Mouse (Mus musculus) midbrain, embryonic 15.5 days (tissue): Measurements from ENCODE around the gene Il1rapl2. TPM values are rescaled to one million over a fixed set of nuclear protein-coding genes. Genes with fewer than 3 reads are reported as not detected.

Experiments
- ATAC-seq: fragments of 200-750 bp; cut with Nextera tagmentation; replicated peaks from 2 replicates; pipeline ENCODE4 v1.8.0; 2017; ENCODE audit warnings: moderate TSS enrichment
- H3K27ac ChIP-seq: fragments of 300-500 bp; sonication (generic); 2 replicates; pipeline ENCODE4 v1.5.1; 2015; ENCODE audit warnings: mild to moderate bottlenecking, inconsistent platforms
- H3K27me3 ChIP-seq: fragments of 300-500 bp; sonication (generic); replicated peaks from 2 replicates; pipeline ENCODE4 v1.6.1; 2015; ENCODE audit warnings: inconsistent platforms
- H3K36me3 ChIP-seq: fragments of 300-500 bp; sonication (generic); replicated peaks from 2 replicates; pipeline ENCODE4 v1.6.1; 2015; ENCODE audit warnings: inconsistent platforms
- H3K4me1 ChIP-seq: fragments of 300-500 bp; sonication (generic); 2 replicates; pipeline ENCODE4 v1.6.1; 2015; ENCODE audit warnings: inconsistent platforms
- H3K4me2 ChIP-seq: fragments of 300-500 bp; sonication (generic); 2 replicates; pipeline ENCODE4 v1.6.1; 2015; ENCODE audit warnings: inconsistent platforms, mild to moderate bottlenecking, moderate library complexity
- H3K4me3 ChIP-seq: fragments of 300-500 bp; sonication (generic); 2 replicates; pipeline ENCODE4 v1.5.1; 2015; ENCODE audit warnings: mild to moderate bottlenecking, inconsistent platforms
- H3K9ac ChIP-seq: fragments of 300-500 bp; sonication (generic); 2 replicates; pipeline ENCODE4 v1.6.1; 2015; ENCODE audit warnings: mild to moderate bottlenecking, inconsistent platforms
- H3K9me3 ChIP-seq: fragments of 300-500 bp; sonication (generic); 2 replicates; pipeline ENCODE4 v1.6.1; 2016; ENCODE audit warnings: inconsistent platforms
- WGBS: fragments of 180-500 bp; shearing (Covaris S2); methylation state at CpG from one replicate; pipeline ENCODE4 v1.1.7; 2015; ENCODE audit warnings: mixed read lengths; 5-methylcytosine and 5-hydroxymethylcytosine counted together
- polyA plus RNA-seq: library from polyadenylated mRNA; unstranded; fragments of >200 nt; fragmentation: Nextera tagmentation; extraction: Ambion mirVana; gene quantifications from 2 replicates; pipeline ENCODE4 v1.2.1, GENCODE M21; 2015

Il1rapl2 gene
- polyA plus RNA-seq, 1 experiment from 2014 or later: 5.5 TPM

- H3K4me3 ChIP-seq: no peak overlapping the region
- no peak overlapping the region for H3K9ac ChIP-seq
- no peaks in the 10 kb centered on the region for H3K36me3 ChIP-seq
- no peaks in the 10 kb centered on the region for H3K4me1 ChIP-seq
- WGBS: 72% methylated on average over 2 of the region's 2 CpGs
- ATAC-seq: no peak
- no peaks in the 10 kb centered on the region for H3K27me3 ChIP-seq
- no peak overlapping the region for H3K27ac ChIP-seq
- no peaks in the 10 kb centered on the region for H3K9me3 ChIP-seq
- no peak overlapping the region for H3K4me2 ChIP-seq
Observed at GRCm38 (mm10) chrX:138433794-138434193, 863.4 kb downstream of the Il1rapl2 start.

- Histone ChIP-seq H3K27me3 (no peaks in the 10 kb centered on the region), H3K4me3 (no peak overlapping the region), H3K9me3 (no peaks in the 10 kb centered on the region), H3K4me2 (no peak overlapping the region), H3K9ac (no peak overlapping the region), H3K4me1 (no peaks in the 10 kb centered on the region), H3K27ac (no peak overlapping the region), H3K36me3 (no peaks in the 10 kb centered on the region)
- WGBS: 72% methylated on average over 3 of the region's 3 CpGs
- no peak for ATAC-seq
Observed at GRCm38 (mm10) chrX:138437939-138438338, 867.5 kb downstream of the Il1rapl2 start.

GRCm38 (mm10) chrX:138449856-138450255 lies 879.4 kb downstream of the Il1rapl2 start:
- H3K9me3 ChIP-seq: no peaks in the 10 kb centered on the region
- no peaks in the 10 kb centered on the region for H3K36me3 ChIP-seq
- ATAC-seq: no peak
- WGBS: 65% methylated on average over 2 of the region's 2 CpGs
- H3K27ac ChIP-seq: no peak overlapping the region
- H3K4me2 ChIP-seq: no peak overlapping the region
- H3K27me3 ChIP-seq: no peaks in the 10 kb centered on the region
- H3K4me3 ChIP-seq: no peak overlapping the region
- H3K9ac ChIP-seq: no peak overlapping the region
- no peaks in the 10 kb centered on the region for H3K4me1 ChIP-seq

- H3K27ac ChIP-seq: no peak overlapping the region
- no peak overlapping the region for H3K4me3 ChIP-seq
- H3K27me3 ChIP-seq: no peaks in the 10 kb centered on the region
- no peak overlapping the region for H3K4me2 ChIP-seq
- H3K4me1 ChIP-seq: no peaks in the 10 kb centered on the region
- H3K36me3 ChIP-seq: no peaks in the 10 kb centered on the region
- ATAC-seq: no peak
- H3K9me3 ChIP-seq: no peaks in the 10 kb centered on the region
- no peak overlapping the region for H3K9ac ChIP-seq
- 84% methylated on average over 3 of the region's 3 CpGs for WGBS
Observed at GRCm38 (mm10) chrX:138478488-138478887, 908.1 kb downstream of the Il1rapl2 start.

- H3K9me3 ChIP-seq: no peaks in the 10 kb centered on the region
- no peak overlapping the region for H3K27ac ChIP-seq
- 92% methylated on average over 1 of the region's 1 CpGs for WGBS
- no peaks in the 10 kb centered on the region for H3K27me3 ChIP-seq
- H3K9ac ChIP-seq: no peak overlapping the region
- H3K4me2 ChIP-seq: no peak overlapping the region
- ATAC-seq: no peak
- no peaks in the 10 kb centered on the region for H3K4me1 ChIP-seq
- H3K36me3 ChIP-seq: no peaks in the 10 kb centered on the region
- no peak overlapping the region for H3K4me3 ChIP-seq
Observed at GRCm38 (mm10) chrX:138500510-138500909, 930.1 kb downstream of the Il1rapl2 start.

- no peaks in the 10 kb centered on the region for H3K9me3 ChIP-seq
- 57% methylated on average over 3 of the region's 3 CpGs for WGBS
Observed at GRCm38 (mm10) chrX:138505049-138505448, 934.6 kb downstream of the Il1rapl2 start.

GRCm38 (mm10) chrX:138620106-138620505 lies 1049.7 kb downstream of the Il1rapl2 start:
- no peak overlapping the region for H3K4me3 ChIP-seq
- 70% methylated on average over 3 of the region's 3 CpGs for WGBS
- no peak overlapping the region for H3K4me2 ChIP-seq
- H3K9ac ChIP-seq: no peak overlapping the region
- ATAC-seq: no peak
- H3K9me3 ChIP-seq: no peaks in the 10 kb centered on the region
- no peaks in the 10 kb centered on the region for H3K4me1 ChIP-seq
- no peaks in the 10 kb centered on the region for H3K27me3 ChIP-seq
- no peak overlapping the region for H3K27ac ChIP-seq
- H3K36me3 ChIP-seq: no peaks in the 10 kb centered on the region

More at GRCm38 (mm10) chrX:138505049-138505448, 934.6 kb downstream of the Il1rapl2 start:
- no peak overlapping the region for H3K9ac ChIP-seq
- H3K36me3 ChIP-seq: no peaks in the 10 kb centered on the region
- no peak overlapping the region for H3K27ac ChIP-seq
- no peak overlapping the region for H3K4me2 ChIP-seq
- no peaks in the 10 kb centered on the region for H3K27me3 ChIP-seq
- H3K4me1 ChIP-seq: no peaks in the 10 kb centered on the region
- no peak overlapping the region for H3K4me3 ChIP-seq
- no peak for ATAC-seq

- H3K27me3 ChIP-seq: no peaks in the 10 kb centered on the region
- no peak overlapping the region for H3K4me3 ChIP-seq
- H3K4me2 ChIP-seq: no peak overlapping the region
- no peak overlapping the region for H3K9ac ChIP-seq
- no peaks in the 10 kb centered on the region for H3K9me3 ChIP-seq
- ATAC-seq: no peak
- no peak overlapping the region for H3K27ac ChIP-seq
- H3K36me3 ChIP-seq: no peaks in the 10 kb centered on the region
- no peaks in the 10 kb centered on the region for H3K4me1 ChIP-seq
Observed at GRCm38 (mm10) chrX:138625311-138625710, 1054.9 kb downstream of the Il1rapl2 start.

GRCm38 (mm10) chrX:138722372-138722771 lies 1152.0 kb downstream of the Il1rapl2 start:
- Histone ChIP-seq H3K4me3 (no peak overlapping the region), H3K4me2 (no peak overlapping the region), H3K27ac (no peak overlapping the region), H3K9ac (no peak overlapping the region), H3K4me1 (no peaks in the 10 kb centered on the region), H3K36me3 (no peaks in the 10 kb centered on the region), H3K27me3 (no peaks in the 10 kb centered on the region; the same call in 1 of the 2 replicates), H3K9me3 (no peaks in the 10 kb centered on the region)
- no peak for ATAC-seq
- 59% methylated on average over 1 of the region's 1 CpGs for WGBS

GRCm38 (mm10) chrX:138800958-138801357 lies 1230.5 kb downstream of the Il1rapl2 start:
- H3K9ac ChIP-seq: no peak overlapping the region
- H3K27ac ChIP-seq: no peak overlapping the region
- H3K4me3 ChIP-seq: no peak overlapping the region
- no peaks in the 10 kb centered on the region for H3K9me3 ChIP-seq
- H3K4me2 ChIP-seq: no peak overlapping the region
- no peaks in the 10 kb centered on the region for H3K36me3 ChIP-seq
- ATAC-seq: no peak
- H3K27me3 ChIP-seq: no peaks in the 10 kb centered on the region; the same call in 1 of the 2 replicates
- H3K4me1 ChIP-seq: no peaks in the 10 kb centered on the region
- WGBS: 72% methylated on average over 3 of the region's 3 CpGs

GRCm38 (mm10) chrX:138831876-138832275 lies 1261.5 kb downstream of the Il1rapl2 start:
- Histone ChIP-seq H3K36me3 (no peaks in the 10 kb centered on the region), H3K4me3 (no peak overlapping the region), H3K4me2 (no peak overlapping the region), H3K9ac (no peak overlapping the region), H3K4me1 (no peaks in the 10 kb centered on the region), H3K27me3 (no peaks in the 10 kb centered on the region), H3K27ac (no peak overlapping the region), H3K9me3 (no peaks in the 10 kb centered on the region)
- no peak for ATAC-seq

GRCm38 (mm10) chrX:138833894-138834293 lies 1263.5 kb downstream of the Il1rapl2 start:
- 85% methylated on average over 2 of the region's 2 CpGs for WGBS
- no peak for ATAC-seq

GRCm38 (mm10) chrX:138838381-138838780 lies 1268.0 kb downstream of the Il1rapl2 start:
- Histone ChIP-seq H3K9me3 (no peaks in the 10 kb centered on the region), H3K9ac (no peak overlapping the region), H3K4me2 (no peak overlapping the region), H3K36me3 (no peaks in the 10 kb centered on the region), H3K4me1 (no peaks in the 10 kb centered on the region), H3K4me3 (no peak overlapping the region), H3K27ac (no peak overlapping the region), H3K27me3 (no peaks in the 10 kb centered on the region)
- no peak for ATAC-seq
- whole genome bisulfite sequencing: 88% methylated on average over 3 of the region's 3 CpGs

More at GRCm38 (mm10) chrX:138833894-138834293, 1263.5 kb downstream of the Il1rapl2 start:
- Histone ChIP-seq H3K9me3 (no peaks in the 10 kb centered on the region), H3K4me1 (no peaks in the 10 kb centered on the region), H3K36me3 (no peaks in the 10 kb centered on the region), H3K27ac (no peak overlapping the region), H3K27me3 (no peaks in the 10 kb centered on the region), H3K4me2 (no peak overlapping the region), H3K4me3 (no peak overlapping the region), H3K9ac (no peak overlapping the region)
